Mouse (Mus musculus) adrenal gland, postnatal 4 days (tissue): ENCODE results near the gene Tnr. TPM values are rescaled to one million over a fixed set of nuclear protein-coding genes. Genes with fewer than 3 reads are reported as not detected.

Experiments
- DNase-seq, 2 experiments: peaks; one replicate each; pipeline ENCODE4 v3.0.0; 2021 to 2022; ENCODE audit warnings: low spot score in 2 of 2, mixed read lengths in 2 of 2
- total RNA-seq, 2 experiments: library from RNA; stranded (reverse); gene quantifications; 2 replicates each; pipeline ENCODE4 v1.2.3; 2021

Gene Tnr
- total RNA-seq, 2 experiments from 2014 or later: 2.6 to 4.9 TPM

DNA sequence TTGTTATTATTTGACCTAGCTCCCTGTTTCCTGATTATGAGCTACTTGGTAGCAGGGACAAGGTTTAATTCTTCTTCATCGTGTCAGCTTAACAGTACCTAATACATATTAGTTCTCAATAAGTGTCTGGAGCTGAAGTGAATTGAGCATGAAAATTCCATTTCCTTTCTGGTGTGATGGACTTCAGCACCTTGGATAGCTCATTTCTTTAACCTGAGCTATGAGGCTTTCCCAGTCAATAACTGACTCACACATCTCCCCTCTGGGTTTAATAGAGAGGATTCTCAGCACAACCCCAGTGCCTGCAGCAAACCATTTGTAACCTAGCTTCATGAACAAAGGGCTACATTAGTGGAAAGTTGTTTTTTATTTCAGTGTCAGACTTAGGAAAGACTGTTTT, 97.8 kb downstream of the Tnr start:
- DNase-seq: no peak

DNA sequence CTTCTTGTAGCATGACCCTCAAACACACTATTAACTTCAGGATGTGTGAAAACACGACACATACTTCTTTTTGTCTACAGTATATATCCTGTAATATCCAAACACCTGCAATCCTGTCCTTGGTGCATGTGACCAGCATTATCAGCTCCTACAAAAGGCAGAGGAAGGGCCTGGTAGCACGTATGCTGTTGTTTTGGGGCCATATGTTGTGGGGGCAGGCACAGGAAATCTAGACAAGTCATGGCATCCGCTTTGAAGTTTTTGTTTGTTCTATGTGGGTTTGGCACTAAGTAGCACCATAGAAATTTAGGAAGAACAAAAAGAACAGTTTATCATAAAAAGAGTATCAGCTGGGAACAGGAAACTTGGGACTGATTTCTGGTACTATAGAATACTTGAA, 105.5 kb downstream of the Tnr start:
- no peak for DNase-seq

DNA sequence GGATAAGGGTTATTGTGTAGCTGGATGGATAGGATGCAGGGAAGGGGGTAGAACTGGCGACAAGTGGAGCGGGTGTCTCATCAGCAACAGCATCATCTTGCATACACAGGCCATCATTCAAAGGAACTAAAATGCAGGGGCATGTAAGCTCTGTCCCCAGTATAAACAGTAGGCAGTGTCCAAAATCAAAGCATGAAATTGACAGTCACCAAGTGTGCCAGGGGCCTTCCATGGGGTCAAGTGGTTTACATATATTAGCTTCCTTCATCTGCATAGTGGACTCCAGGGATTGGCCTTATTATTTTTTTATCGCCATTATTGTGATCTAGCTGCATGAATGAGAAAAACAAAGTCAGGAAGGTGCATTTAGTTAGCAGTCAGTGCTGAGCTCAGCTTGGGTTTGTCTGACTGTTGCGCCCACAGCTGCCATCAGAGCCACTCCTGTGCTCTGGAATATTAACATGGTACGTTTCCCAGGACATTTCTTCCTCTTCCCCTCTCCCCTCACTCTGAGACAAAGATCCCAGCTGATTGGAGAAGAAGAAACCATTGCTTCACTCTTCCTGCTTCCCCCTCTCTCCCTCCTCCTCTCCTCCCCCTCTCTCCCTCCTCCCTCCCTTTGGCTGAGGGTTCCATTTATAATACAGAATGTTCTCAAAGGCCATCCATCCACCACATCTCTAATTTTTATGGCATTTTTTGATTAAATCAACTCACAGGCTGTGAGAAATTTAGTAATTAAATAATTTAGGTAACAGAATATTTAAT, 106.4 kb downstream of the Tnr start:
- no peak for DNase-seq

DNA sequence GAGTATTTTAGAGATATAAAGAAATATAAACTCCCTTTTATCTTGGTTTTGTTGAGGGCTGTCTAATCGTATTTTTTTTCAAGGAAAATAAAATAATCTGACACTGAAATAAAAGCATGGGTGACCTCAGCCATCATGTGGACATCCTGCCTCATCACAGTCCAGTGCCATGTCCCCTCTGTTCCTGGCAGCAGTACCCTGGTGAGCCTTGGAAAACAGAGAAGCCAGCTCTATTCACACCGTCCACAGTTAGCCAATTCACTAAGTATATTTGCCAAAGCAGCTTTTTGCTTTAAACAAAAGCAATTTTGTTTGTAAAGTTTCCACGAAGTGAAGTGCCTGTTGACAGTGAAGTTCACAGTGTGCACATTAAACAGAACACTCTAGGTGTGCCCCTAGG, 109.0 kb downstream of the Tnr start:
- no peak for DNase-seq

DNA sequence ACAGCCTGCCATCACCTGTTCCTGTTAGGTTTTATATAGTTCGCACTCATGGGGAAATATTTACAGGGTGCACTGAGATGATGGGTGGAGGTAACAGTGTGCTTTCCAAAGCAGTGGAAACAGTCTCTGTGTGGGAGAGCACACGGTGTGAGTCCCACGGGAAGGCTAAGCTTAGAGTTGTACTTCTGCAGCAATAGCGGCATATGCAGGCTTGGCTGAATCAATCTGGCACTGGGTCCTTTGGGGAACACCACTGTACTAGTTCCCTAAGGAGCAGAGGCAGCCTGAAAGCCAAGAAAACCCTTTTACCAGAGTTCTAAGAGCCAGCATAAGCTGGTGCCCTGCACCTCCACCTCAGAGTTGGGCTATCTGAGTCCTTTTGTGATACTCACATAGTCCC, 115.8 kb downstream of the Tnr start:
- DNase-seq: no peak

DNA sequence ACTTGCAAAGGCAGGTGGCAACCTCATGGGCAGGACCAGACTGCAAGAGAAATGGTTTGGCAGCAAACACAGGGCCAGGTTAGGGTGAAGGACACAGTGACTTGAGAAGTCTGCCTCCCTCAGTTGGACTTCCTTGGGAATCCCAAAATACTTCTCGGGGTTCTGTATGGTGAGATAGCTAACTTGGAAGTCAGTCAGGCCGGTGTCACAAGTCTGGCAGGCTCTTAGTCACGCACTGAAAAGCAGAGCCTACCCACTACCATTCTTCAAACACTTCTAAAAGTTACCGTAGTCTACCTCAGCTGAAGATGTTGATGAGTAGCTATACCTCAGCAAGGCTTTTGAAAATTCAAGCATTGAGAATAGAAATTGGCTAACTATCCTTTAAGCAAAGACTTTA, 122.2 kb downstream of the Tnr start:
- no peak for DNase-seq

DNA sequence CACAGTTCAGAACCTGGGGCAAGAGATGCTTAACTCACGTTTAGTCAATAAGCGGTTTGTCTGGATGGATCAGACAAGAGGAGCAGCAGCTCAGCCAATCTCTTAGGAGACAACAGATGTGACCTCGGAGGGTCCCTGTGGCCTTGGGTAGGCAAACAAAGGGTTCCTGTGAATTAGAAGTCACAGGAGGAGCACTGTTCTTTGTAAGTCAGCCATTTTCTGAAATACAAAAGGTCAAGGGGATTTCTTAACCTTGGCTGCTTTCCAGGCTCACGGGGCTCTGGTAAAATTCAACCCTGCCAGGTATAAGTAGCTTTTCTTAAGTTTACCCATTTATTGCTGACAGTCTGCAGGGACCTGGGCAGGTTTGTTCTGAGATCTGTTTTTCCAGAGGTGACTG, 126.9 kb downstream of the Tnr start:
- no peak for DNase-seq

DNA sequence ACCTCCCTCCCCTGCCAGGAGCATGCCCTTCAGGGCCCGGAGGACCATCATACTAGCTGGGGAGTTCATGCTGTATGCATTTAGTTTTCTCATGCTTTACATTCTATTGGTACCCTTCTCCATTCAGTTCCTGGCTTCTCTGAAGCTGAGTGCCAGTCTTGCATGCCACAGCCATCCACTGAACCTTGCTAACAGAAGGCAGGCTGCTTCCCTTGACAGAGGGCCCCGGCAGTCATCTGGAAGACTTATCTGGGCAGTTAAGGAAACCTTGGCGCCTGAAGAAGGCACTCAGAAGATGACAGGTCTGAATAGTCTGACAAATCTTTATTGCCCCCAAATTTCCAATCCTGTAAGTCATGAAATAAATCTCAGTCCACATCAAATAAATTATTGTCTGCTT, 131.7 kb downstream of the Tnr start:
- DNase-seq: no peak

DNA sequence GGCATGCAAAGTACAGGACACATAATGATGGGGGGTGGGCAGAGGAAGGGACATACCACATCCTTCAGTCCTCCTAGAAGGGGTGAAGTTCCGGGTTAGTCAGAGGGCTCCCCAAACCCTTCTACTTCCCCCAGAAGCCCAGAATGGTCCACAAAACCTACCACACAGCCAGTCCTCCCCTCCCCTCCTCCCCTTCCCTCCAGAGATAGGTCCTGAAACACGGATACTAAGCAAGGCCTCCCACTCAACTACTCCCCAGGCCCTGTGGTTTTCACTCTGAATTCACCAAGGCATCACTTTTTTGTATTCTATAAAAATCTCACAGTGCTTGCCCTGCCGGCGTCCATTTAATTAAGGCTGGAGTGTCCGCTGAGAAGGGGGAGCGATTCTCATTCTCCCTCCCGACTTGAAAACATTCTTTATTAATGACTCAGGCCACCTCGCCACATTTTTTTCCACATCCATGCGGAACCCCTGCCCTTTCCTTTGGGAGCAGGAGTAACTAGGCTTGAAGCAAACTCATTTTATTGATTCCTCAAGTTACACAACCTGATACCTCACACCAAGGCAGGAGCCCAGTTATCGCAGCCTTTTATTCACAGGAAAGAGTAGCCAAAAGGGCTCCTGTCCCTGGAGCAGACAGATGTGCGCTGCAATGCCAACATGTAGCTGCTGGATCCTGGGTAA, 134.4 kb downstream of the Tnr start:
- DNase-seq: no peak

DNA sequence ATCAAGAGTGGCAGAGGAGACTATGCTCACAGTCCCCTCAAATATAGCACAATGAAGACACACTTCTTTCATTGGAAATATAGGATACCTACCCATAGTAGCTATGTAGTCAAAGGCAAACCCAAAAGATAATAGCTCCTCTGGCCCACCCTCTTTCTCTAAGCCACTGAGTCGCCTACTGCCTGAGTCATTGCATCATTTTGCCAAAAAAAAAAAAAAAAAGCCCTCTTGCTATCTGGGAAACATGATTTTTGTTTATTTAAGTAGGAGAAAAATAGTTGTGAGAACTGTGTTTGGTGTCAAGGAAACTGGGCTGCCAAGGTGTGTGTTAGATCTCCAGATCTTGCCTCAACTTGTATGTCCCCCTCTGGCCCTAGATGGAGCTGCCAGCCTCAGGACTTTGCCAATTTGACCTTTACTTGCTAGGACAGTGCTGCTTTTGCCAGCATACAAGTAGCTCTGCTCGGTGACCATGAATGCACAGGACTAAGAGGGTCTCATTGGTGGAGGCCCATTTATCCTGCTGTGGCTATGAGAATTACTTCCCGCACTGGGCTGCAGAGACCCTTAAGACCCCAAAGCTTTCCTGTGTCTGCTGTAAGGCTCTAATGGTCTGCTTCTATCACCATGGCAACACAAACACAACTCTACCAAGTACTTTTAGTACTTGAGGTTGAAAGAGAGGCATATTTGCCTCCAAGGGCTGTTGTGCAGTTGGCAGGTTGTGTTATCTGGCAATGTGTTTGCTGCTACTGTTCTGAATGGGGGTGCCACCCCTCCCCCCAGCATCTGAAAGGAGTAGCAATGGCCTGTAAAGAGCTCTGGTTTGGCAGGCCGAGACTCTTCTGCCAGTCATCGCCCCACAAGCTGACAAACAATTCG, 137.3 kb downstream of the Tnr start:
- no peak for DNase-seq

DNA sequence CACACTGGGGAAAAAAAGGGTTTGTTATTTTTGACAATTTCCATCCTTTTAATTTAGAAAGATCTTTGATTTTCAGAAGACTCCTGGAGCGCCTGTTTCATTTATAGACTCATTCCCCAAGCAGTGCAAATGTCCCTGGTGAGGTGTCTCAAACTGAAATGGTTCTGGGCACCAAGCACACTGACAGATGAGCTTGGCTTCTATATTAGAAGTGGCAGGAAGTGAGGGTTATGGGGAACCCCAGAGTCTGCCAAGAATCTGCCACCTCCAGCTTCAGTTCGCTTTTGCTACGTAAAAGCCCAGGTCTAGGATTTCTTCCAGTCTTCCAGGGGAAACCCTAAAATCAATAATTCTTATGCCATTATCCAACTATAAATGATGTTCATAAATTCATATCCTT, 140.9 kb downstream of the Tnr start:
- no peak for DNase-seq

DNA sequence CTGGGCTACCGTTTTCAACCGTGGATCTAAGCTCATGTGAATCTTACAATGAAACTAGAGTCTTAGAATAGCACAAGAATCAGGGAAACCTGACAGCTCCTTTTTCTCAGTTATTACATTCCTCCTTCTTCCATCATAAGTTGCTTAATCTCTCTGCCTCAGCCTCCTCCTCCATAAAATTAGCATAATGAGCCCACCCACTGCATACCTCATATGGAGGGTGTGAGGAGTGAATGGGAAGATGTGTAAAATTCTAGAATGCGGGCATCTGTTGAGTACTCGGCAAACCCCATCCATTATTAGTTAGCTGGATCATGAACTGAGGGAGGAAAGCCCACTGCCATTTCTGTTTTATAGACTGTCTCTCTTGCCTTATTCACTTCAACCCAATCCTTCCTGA, 141.4 kb downstream of the Tnr start:
- DNase-seq: no peak

DNA sequence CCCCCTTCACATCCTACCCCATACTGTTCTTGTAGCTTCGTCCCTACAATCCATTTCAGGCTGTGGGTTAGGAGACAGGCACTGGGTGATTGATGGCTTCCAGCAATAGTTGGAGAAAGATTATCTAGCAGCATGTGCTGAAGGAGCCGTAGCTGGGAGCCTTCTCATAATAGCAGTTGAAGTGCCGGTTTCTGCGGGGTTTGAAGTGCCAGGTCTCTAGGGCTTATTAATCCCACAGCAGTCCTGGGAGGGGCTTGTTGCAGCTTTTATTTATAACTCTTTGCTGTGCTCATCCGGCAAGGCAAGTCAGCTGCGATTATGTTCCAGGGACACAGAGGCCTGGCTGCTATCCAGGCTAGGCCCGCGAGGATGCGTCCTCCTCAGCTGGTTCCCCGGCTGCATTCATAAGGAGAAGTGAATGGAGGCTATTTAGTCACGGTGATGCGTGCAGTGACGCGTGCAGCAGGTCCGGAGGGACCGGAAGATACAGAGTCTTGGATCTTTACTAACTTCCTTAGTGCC, 147.1 kb downstream of the Tnr start:
- DNase-seq: peak in 1 of 2 experiments; percentile 16

DNA sequence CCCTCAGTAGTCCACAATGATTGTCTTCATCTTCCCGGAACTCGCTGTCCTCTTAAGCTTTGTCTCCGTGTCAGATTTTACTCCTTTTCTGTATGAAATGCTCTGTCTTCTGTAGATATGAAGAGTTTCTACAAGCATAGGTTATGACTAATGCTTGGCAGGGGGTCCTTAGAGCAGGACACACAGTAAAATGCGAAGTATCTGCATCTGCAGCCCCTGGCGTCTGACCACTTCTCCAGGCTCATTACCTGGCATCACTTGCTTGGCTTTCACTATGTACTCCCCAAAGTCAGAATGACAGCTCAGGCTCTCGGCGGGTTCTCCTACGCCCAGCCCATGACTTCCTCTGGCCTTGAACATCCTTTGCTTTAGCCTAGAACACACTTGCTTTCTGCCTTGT, 147.6 kb downstream of the Tnr start:
- no peak for DNase-seq

DNA sequence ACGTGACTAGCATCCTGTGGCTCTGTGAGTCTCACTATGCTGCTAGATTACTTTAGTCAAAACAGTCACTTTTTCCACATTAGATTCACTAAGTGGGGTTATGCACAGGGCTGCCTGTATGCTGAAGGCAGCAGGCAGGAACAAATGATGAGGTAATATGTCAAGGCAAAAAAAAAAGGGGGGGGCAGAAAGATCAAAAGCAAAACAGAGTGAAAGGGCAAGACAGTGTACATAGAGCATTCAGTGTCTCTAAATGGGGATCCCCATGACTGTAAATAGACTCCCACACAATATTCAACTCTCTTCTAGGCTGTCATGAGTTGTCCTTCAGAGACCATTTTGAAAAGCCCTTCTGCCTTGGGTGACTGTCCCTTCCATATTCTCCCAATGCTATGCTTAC, 150.7 kb downstream of the Tnr start:
- DNase-seq: no peak

DNA sequence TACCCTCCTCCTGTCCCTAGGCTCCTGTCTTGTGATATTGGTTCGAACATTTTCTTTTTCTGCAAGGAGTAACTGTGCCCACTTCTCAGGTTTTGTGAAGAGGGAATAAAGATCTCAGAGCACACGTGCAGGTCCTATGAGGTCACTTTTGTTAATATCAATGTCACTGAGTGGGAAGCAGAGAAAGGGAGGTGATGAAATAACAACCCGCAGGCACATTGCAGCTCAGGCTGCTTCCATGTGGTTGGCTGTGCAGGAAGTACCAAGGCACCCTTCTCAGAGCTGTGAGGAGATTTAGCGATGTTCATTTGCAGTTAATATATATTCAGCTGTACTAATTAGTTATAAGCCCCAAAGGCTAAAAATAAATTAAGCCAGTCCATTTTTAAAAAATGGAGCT, 151.9 kb downstream of the Tnr start:
- no peak for DNase-seq

DNA sequence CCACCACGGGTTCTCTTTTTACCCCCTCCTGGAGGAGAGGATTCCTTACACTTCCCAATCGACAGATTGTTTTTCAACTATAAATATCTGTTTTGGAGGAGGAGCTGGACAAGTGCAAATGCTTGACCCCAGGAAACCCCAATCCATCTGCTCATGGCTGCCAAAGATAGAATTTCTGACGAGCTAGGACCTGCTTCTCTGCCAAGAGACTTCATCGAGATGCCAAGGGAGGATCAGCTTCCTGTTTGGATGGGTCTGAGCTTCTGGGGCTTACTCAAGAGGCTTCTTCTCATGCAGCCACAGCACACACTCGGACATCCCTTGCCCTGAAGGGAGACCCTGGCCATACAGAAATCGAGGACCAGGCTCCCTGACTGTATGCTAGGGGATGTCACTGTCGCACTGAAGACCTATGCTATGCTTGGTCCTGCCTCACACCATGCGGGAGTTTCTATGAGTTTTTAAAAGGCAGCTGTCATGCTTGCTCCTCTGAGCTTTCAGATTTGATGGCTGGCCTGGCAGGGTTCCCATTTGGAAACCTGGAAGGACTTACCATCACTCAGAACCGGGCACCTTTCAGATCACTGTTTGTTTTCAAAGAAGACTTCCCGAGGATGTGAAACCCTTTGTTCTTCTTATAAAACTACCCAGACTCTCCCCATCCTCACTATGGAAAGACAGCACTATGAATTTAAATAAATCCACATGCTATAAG, 154.8 kb downstream of the Tnr start:
- no peak for DNase-seq

DNA sequence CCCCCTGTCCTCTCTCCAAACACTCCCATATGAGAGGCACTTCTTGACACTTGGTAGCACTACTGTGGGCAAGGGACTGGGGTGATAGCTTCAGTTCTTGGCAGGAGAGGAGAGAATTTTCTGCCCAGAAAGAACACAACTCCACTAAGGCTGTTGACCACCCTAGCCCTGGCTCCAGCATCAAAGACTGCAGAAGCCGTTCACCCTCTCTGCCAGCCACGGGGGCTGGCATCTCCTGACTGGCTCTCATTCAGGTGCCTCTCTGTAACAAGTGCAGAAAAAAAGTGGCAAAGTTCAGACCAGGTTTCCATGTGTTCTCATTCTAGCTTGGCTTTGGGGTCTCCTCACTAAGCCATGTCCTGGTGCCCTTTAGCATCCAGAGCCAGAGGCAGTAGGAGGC, 157.7 kb downstream of the Tnr start:
- no peak for DNase-seq

DNA sequence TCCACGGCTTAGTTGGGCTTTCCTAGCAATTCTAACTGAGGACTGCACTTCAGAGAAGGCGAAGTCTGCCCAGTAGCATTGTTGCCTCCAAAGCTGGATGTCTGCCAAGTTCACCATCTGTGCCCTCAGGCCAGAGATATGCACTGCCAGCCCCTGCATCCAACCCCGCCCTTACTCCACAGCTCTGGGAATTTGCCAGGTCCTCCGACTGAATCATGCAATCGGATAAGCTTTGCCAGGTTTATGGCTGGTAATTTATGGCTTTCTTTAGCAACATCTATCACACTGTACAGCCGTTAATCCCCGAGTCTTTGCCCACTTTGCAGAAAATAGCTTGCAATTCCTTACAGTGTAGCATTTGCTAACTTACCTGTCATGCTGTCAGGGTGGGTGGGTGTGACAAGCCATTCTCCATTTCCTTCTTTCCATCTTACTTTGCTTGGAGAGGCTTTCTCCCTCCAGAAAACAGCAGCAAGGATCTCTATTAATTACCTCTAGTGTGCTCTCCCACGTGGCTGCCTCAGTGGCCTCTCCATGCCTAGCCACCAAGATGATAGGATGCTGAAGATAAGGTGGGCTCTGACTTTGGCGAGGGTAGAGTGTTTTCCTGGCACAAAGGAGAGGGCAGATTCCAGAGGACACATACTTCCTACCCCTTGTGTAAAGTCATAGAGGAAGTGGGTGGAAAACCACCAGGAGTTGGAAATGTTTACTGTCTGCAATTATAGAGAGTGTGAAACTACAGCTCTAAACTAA, 163.1 kb downstream of the Tnr start:
- peak; percentile 52 to 77 for DNase-seq

DNA sequence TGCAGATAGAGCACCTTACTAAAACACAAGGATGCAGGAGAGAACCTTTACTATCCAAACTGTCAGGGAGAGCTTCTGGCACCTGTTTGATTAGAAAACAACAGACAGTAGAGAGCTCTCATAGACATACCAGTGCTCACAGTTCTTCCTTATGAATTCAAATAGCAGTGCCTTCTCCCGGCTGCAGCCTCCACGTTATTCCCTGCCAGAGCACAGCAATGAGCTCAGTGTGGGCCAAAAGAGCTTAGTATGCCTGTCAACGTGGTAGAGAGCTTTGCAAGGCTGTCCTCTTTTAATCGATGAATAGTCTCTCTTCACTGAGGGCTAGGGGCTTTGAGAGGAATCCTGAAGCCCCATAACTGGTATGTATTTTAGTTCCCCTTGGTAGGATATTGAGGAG, 173.1 kb downstream of the Tnr start:
- DNase-seq: no peak
